Mouse (Mus musculus): ENCODE results near the gene Ptprb.

DNA sequence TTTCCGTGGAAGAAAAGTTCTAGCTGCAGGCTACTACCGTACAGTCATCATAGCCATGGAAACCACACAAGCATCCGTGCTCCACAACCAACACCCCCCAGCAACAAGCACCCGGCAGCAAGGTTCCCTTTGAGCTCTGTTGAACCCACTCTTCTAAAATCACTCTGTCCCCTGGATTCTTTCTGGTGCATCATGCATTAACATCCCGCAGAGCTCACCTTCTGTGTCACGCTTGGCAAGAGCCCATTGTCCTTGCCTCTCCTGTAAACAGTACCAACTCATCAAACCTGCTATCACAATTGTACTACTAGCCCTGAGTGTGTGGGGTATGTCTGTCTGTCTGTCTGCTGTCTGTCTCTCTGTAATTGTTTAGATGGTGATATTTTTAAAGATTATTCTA lies 98.8 kb downstream of the Ptprb start:
- TF ChIP-seq CTCF (IDR thresholded peaks at IDR 0.05; ENCODE audit: control insufficient read depth, insufficient read depth, low read length): no peak
- no peak for TF ChIP-seq POLR2A (IDR thresholded peaks at IDR 0.05; ENCODE audit: borderline replicate concordance, control insufficient read depth, low read depth, low read length)
